Mouse (Mus musculus): ENCODE results near the gene Aldh8a1. TPM values are rescaled to one million over a fixed set of nuclear protein-coding genes. Genes with fewer than 3 reads are reported as not detected.

Gene Aldh8a1
- total and polyA plus RNA-seq, 2 experiments: 309 to 384 TPM

- Histone ChIP-seq H3K36me3 (ENCODE audit: control insufficient read depth, insufficient read depth, low read length) (no peaks in the 10 kb centered on the region), H3K79me2 (ENCODE audit: control insufficient read depth, insufficient read depth, low read length) (no peaks in the 10 kb centered on the region), H3K4me1 (ENCODE audit: control insufficient read depth, insufficient read depth, low read length) (peaks cover 7% of the 10 kb centered on the region; the same call in 1 of the 2 replicates), H3K27me3 (ENCODE audit: control insufficient read depth, insufficient read depth, low read length) (no peaks in the 10 kb centered on the region), H3K27ac (replicated peaks; ENCODE audit: insufficient read depth, low read depth, low read length) (peak overlapping the region; percentile 4; the same call in 1 of the 2 replicates), H3K4me3 (ENCODE audit: insufficient read depth, low read depth, low read length) (no peak overlapping the region), H3K9ac (ENCODE audit: low read depth, low read length) (no peak overlapping the region)
- 58% methylated on average over 24 of the region's 24 CpGs for WGBS
- peak; percentile 63 for DNase-seq (ENCODE audit: extremely low read depth, low read depth, low spot score)
- TF ChIP-seq CTCF (IDR thresholded peaks at IDR 0.05; ENCODE audit: low read depth, low read length) (peak; percentile 58), POLR2A (IDR thresholded peaks at IDR 0.05; ENCODE audit: extremely low read depth, insufficient read depth, low read length) (no peak)
These were observed 43.6 kb downstream of the Aldh8a1 start for GRCm38 (mm10) chr10:21420457-21421424.

GRCm38 (mm10) chr10:21426515-21426914, 49.4 kb downstream of the Aldh8a1 start:
- DNase-seq (ENCODE audit: extremely low read depth, low read depth, low spot score): peak; percentile 80
- H3K9ac ChIP-seq (ENCODE audit: low read depth, low read length): no peak overlapping the region
- no peaks in the 10 kb centered on the region for H3K79me2 ChIP-seq (ENCODE audit: control insufficient read depth, insufficient read depth, low read length)
- H3K4me3 ChIP-seq (ENCODE audit: insufficient read depth, low read depth, low read length): no peak overlapping the region
- no peak overlapping the region for H3K27ac ChIP-seq (replicated peaks; ENCODE audit: insufficient read depth, low read depth, low read length)
- WGBS: 31% methylated on average over 3 of the region's 3 CpGs
- H3K4me1 ChIP-seq (ENCODE audit: control insufficient read depth, insufficient read depth, low read length): peaks cover 10% of the 10 kb centered on the region
- H3K36me3 ChIP-seq (ENCODE audit: control insufficient read depth, insufficient read depth, low read length): no peaks in the 10 kb centered on the region
- H3K27me3 ChIP-seq (ENCODE audit: control insufficient read depth, insufficient read depth, low read length): no peaks in the 10 kb centered on the region
- TF ChIP-seq CTCF (IDR thresholded peaks at IDR 0.05; ENCODE audit: low read depth, low read length) (no peak), POLR2A (IDR thresholded peaks at IDR 0.05; ENCODE audit: extremely low read depth, insufficient read depth, low read length) (no peak)

GRCm38 (mm10) chr10:21427996-21428395, 50.9 kb downstream of the Aldh8a1 start:
- Histone ChIP-seq H3K4me3 (ENCODE audit: insufficient read depth, low read depth, low read length) (no peak overlapping the region), H3K27ac (replicated peaks; ENCODE audit: insufficient read depth, low read depth, low read length) (no peak overlapping the region), H3K79me2 (ENCODE audit: control insufficient read depth, insufficient read depth, low read length) (no peaks in the 10 kb centered on the region), H3K36me3 (ENCODE audit: control insufficient read depth, insufficient read depth, low read length) (no peaks in the 10 kb centered on the region), H3K9ac (ENCODE audit: low read depth, low read length) (no peak overlapping the region), H3K27me3 (ENCODE audit: control insufficient read depth, insufficient read depth, low read length) (no peaks in the 10 kb centered on the region), H3K4me1 (ENCODE audit: control insufficient read depth, insufficient read depth, low read length) (peaks cover 10% of the 10 kb centered on the region)
- DNase-seq (ENCODE audit: extremely low read depth, low read depth, low spot score): peak; percentile 49
- 66% methylated on average over 6 of the region's 6 CpGs for WGBS
- TF ChIP-seq CTCF (IDR thresholded peaks at IDR 0.05; ENCODE audit: low read depth, low read length) (no peak), POLR2A (IDR thresholded peaks at IDR 0.05; ENCODE audit: extremely low read depth, insufficient read depth, low read length) (no peak)

GRCm38 (mm10) chr10:21439268-21439667, 62.2 kb downstream of the Aldh8a1 start:
- Histone ChIP-seq H3K9ac (ENCODE audit: low read depth, low read length) (no peak overlapping the region), H3K4me3 (ENCODE audit: insufficient read depth, low read depth, low read length) (no peak overlapping the region), H3K27me3 (ENCODE audit: control insufficient read depth, insufficient read depth, low read length) (no peaks in the 10 kb centered on the region), H3K79me2 (ENCODE audit: control insufficient read depth, insufficient read depth, low read length) (no peaks in the 10 kb centered on the region), H3K36me3 (ENCODE audit: control insufficient read depth, insufficient read depth, low read length) (no peaks in the 10 kb centered on the region), H3K27ac (replicated peaks; ENCODE audit: insufficient read depth, low read depth, low read length) (no peak overlapping the region), H3K4me1 (ENCODE audit: control insufficient read depth, insufficient read depth, low read length) (peaks cover 27% of the 10 kb centered on the region)
- DNase-seq (ENCODE audit: extremely low read depth, low read depth, low spot score): no peak
- no peak for TF ChIP-seq POLR2A (IDR thresholded peaks at IDR 0.05; ENCODE audit: extremely low read depth, insufficient read depth, low read length)
- no peak for TF ChIP-seq CTCF (IDR thresholded peaks at IDR 0.05; ENCODE audit: low read depth, low read length)
- 98% methylated on average over 1 of the region's 1 CpGs for WGBS

- peak overlapping the region; percentile 82 for H3K27ac ChIP-seq (replicated peaks; ENCODE audit: insufficient read depth, low read depth, low read length)
These were observed 63.9 kb downstream of the Aldh8a1 start for GRCm38 (mm10) chr10:21441020-21441419.

GRCm38 (mm10) chr10:21441690-21442089, 64.6 kb downstream of the Aldh8a1 start:
- H3K4me3 ChIP-seq (ENCODE audit: insufficient read depth, low read depth, low read length): no peak overlapping the region
- no peak for TF ChIP-seq POLR2A (IDR thresholded peaks at IDR 0.05; ENCODE audit: extremely low read depth, insufficient read depth, low read length)
- no peak for TF ChIP-seq CTCF (IDR thresholded peaks at IDR 0.05; ENCODE audit: low read depth, low read length)
- H3K9ac ChIP-seq (ENCODE audit: low read depth, low read length): no peak overlapping the region
- no peaks in the 10 kb centered on the region for H3K36me3 ChIP-seq (ENCODE audit: control insufficient read depth, insufficient read depth, low read length)
- no peaks in the 10 kb centered on the region for H3K79me2 ChIP-seq (ENCODE audit: control insufficient read depth, insufficient read depth, low read length)
- no peaks in the 10 kb centered on the region for H3K27me3 ChIP-seq (ENCODE audit: control insufficient read depth, insufficient read depth, low read length)
- peaks cover 39% of the 10 kb centered on the region for H3K4me1 ChIP-seq (ENCODE audit: control insufficient read depth, insufficient read depth, low read length)
- H3K27ac ChIP-seq (replicated peaks; ENCODE audit: insufficient read depth, low read depth, low read length): peak overlapping the region; percentile 82
- DNase-seq (ENCODE audit: extremely low read depth, low read depth, low spot score): peak; percentile 99
- WGBS: 25% methylated on average over 4 of the region's 4 CpGs

More at GRCm38 (mm10) chr10:21441020-21441419, 63.9 kb downstream of the Aldh8a1 start:
- DNase-seq (ENCODE audit: extremely low read depth, low read depth, low spot score): peak; percentile 87
- H3K4me3 ChIP-seq (ENCODE audit: insufficient read depth, low read depth, low read length): no peak overlapping the region
- no peaks in the 10 kb centered on the region for H3K27me3 ChIP-seq (ENCODE audit: control insufficient read depth, insufficient read depth, low read length)
- peaks cover 36% of the 10 kb centered on the region for H3K4me1 ChIP-seq (ENCODE audit: control insufficient read depth, insufficient read depth, low read length)
- WGBS: 27% methylated on average over 4 of the region's 4 CpGs
- TF ChIP-seq POLR2A (IDR thresholded peaks at IDR 0.05; ENCODE audit: extremely low read depth, insufficient read depth, low read length) (no peak), CTCF (IDR thresholded peaks at IDR 0.05; ENCODE audit: low read depth, low read length) (no peak)
- H3K36me3 ChIP-seq (ENCODE audit: control insufficient read depth, insufficient read depth, low read length): no peaks in the 10 kb centered on the region
- no peak overlapping the region for H3K9ac ChIP-seq (ENCODE audit: low read depth, low read length)
- no peaks in the 10 kb centered on the region for H3K79me2 ChIP-seq (ENCODE audit: control insufficient read depth, insufficient read depth, low read length)
